8 mouse cellular contexts compared by ENCODE assay signal in genomic region chr14:20930481-20931391, GRCm38 (mm10). TPM values are rescaled to one million over a fixed set of nuclear protein-coding genes. Genes with fewer than 3 reads are reported as not detected.
DNase-seq lines count a peak whose midpoint lies in the region; ATAC-seq lines count a peak whose summit lies in the region.

No protein-coding gene starts in this region.

- peak overlapping the region; percentile 73 for H3K4me3 ChIP-seq in neural tube, embryonic 11.5 days (ENCODE audit: low read depth, low read length)

- WGBS in neural tube, embryonic 11.5 days = 33% methylated on average over 8 of the region's 8 CpGs

- H3K36me3 ChIP-seq in neural tube, embryonic 11.5 days (ENCODE audit: control insufficient read depth, insufficient read depth, low read length) = no peaks in the 10 kb centered on the region

- H3K27me3 ChIP-seq in neural tube, embryonic 11.5 days (ENCODE audit: control insufficient read depth, insufficient read depth, low read length) = no peaks in the 10 kb centered on the region

- ATAC-seq in neural tube, embryonic 11.5 days (ENCODE audit: insufficient read depth, low FRiP score, low TSS enrichment) = no peak

- peak; percentile 30 for DNase-seq in cerebellum, adult 8-10 months
- DNase-seq in cerebellum, postnatal 36 days = no peak
- peak; percentile 29 for DNase-seq in embryo, embryonic 9.5 days (ENCODE audit: extremely low spot score)
- DNase-seq in heart, postnatal 4 days = peak; percentile 27
- DNase-seq in liver = peak; percentile 46
- DNase-seq in neural tube, embryonic 11.5 days (ENCODE audit: low spot score) = peak; percentile 14
- no peak for DNase-seq in right cerebral cortex, adult 2 months (ENCODE audit: low spot score in 2 of 2)
- DNase-seq in right cerebral cortex, postnatal 4 days = no peak

- H3K9ac ChIP-seq in neural tube, embryonic 11.5 days (ENCODE audit: low read length) = peak overlapping the region; percentile 82

- no peaks in the 10 kb centered on the region for H3K9me3 ChIP-seq in neural tube, embryonic 11.5 days (ENCODE audit: control insufficient read depth, low read length)

- H3K4me1 ChIP-seq in neural tube, embryonic 11.5 days (ENCODE audit: control insufficient read depth, insufficient read depth, low read length) = peaks cover 17% of the 10 kb centered on the region

- no peak overlapping the region for H3K27ac ChIP-seq in neural tube, embryonic 11.5 days (ENCODE audit: low read depth, low read length)

- peak overlapping the region; percentile 76 for H3K4me2 ChIP-seq in neural tube, embryonic 11.5 days (ENCODE audit: low read depth)

RNA-seq across cellular contexts. Expression of gene Vcl, which starts 1.5 kb away (rescaled TPM):
- 100 to 1,000 TPM; 200 to 201 TPM for total RNA-seq in heart, postnatal 4 days (2021)
- 51.2 and 55.5 TPM in 2 replicates for polyA plus RNA-seq in neural tube, embryonic 11.5 days (2014; fragmentation: Nextera tagmentation; extraction: Ambion mirVana)

Comparison
In these comparisons a context has a peak if more than half of its experiments do, and no peak if none do; other contexts are left out.
1. DNase-seq: peak in cerebellum, adult 8-10 months (single experiment), embryo, embryonic 9.5 days (single experiment), heart, postnatal 4 days (single experiment), liver (single experiment) and neural tube, embryonic 11.5 days (single experiment); none in cerebellum, postnatal 36 days (0 of 2), right cerebral cortex, adult 2 months (0 of 2) and right cerebral cortex, postnatal 4 days (single experiment).